Mouse (Mus musculus) skeletal muscle tissue, postnatal 0 days (tissue): ENCODE data around the gene Sumo1. TPM values are rescaled to one million over a fixed set of nuclear protein-coding genes. Genes with fewer than 3 reads are reported as not detected.

Experiments used
- polyA plus RNA-seq: library from polyadenylated mRNA; unstranded; fragments of >200 nt; fragmentation: Nextera tagmentation; extraction: Ambion mirVana; gene quantifications from 2 replicates; pipeline ENCODE4 v1.2.1, GENCODE M21; 2015

Gene Sumo1
- 207 and 208 TPM in 2 replicates for polyA plus RNA-seq

GRCm38 (mm10) chr1:59670641-59671168 lies at the start of gene Sumo1:
Gene Sumo1, minus strand, starts transcription at chr1:59670834.

GRCm38 (mm10) chr1:59684819-59685755 lies 14.5 kb upstream of the Sumo1 start, which contains the start of gene Nop58:
Gene Nop58, plus strand, starts transcription at chr1:59684971.

Other genes starting within 250 kb of the Sumo1 start
- 7.7 and 8.2 TPM in 2 replicates for gene Fzd7, start 188.4 kb downstream of the Sumo1 start, polyA plus RNA-seq
- gene Gm973, start 154.6 kb downstream of the Sumo1 start, polyA plus RNA-seq = 0.56 and 1.7 TPM in 2 replicates
- gene Nop58, start 14.1 kb upstream of the Sumo1 start, polyA plus RNA-seq = 86.8 and 88.0 TPM in 2 replicates
- 4.0 and 4.9 TPM in 2 replicates for gene Bmpr2, start 92.6 kb upstream of the Sumo1 start, polyA plus RNA-seq
- gene Fam117b, start 242.2 kb upstream of the Sumo1 start, polyA plus RNA-seq = 2.6 and 2.8 TPM in 2 replicates